Mouse (Mus musculus) bone marrow macrophage, adult 2 months (primary cell): Measurements from ENCODE around the gene Vwa3b.
"Not testable (repeated sequence)": the region's sequence is repeated elsewhere in the genome, so short reads cannot be mapped to it uniquely, and the experiment has no call there.

Experiments used
- CTCF ChIP-seq: IDR thresholded peaks from 2 replicates; pipeline ENCODE4 v1.5.1; 2012; ENCODE audit warnings: low read depth, mild to moderate bottlenecking, low read length, moderate library complexity
- POLR2A ChIP-seq: IDR thresholded peaks from 2 replicates; pipeline ENCODE4 v1.6.1; 2012; ENCODE audit warnings: mild to moderate bottlenecking, low read depth, low read length, borderline replicate concordance

DNA sequence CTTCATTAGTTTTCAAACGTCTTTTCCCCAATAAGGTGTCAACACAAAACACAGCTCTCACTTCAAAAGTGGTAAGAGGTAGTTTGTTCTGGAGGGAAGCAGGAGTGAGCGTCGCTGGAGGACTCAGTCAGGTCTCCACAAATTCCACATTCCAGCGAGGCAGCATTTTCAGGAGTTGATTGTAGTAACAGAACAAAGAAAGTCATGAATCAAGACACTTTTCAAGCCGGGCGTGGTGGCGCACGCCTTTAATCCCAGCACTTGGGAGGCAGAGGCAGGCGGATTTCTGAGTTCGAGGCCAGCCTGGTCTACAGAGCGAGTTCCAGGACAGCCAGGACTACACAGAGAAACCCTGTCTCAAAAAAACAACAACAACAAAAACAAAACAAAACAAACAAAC, 19.9 kb upstream of the Vwa3b start:
- not testable (repeated sequence) for TF ChIP-seq POLR2A, CTCF
